Mouse (Mus musculus) naive thymus-derived CD4-positive, alpha-beta T cell, adult 2 months (primary cell): Measurements from ENCODE around the gene Zfp1.

Source experiments
- DNase-seq: peaks from one replicate; pipeline ENCODE4 v3.0.0-alpha.2; 2011; ENCODE audit warnings: low read depth

Zfp1 gene

GRCm38 (mm10) chr8:111676237-111676636, 33.0 kb downstream of the Zfp1 start:
- peak; percentile 59 for DNase-seq

- peak; percentile 79 for DNase-seq
These were observed 34.9 kb downstream of the Zfp1 start for GRCm38 (mm10) chr8:111678111-111678510.

GRCm38 (mm10) chr8:111678848-111679247, 35.6 kb downstream of the Zfp1 start:
- no peak for DNase-seq

- no peak for DNase-seq
These were observed 37.3 kb downstream of the Zfp1 start for GRCm38 (mm10) chr8:111680423-111681028.

GRCm38 (mm10) chr8:111681153-111681552, 38.0 kb downstream of the Zfp1 start:
- no peak for DNase-seq

- DNase-seq, result no peak
These were observed 39.3 kb downstream of the Zfp1 start for GRCm38 (mm10) chr8:111682521-111682920.

- DNase-seq, result no peak
These were observed 43.7 kb downstream of the Zfp1 start for GRCm38 (mm10) chr8:111686881-111687280.

GRCm38 (mm10) chr8:111690960-111691445, 47.8 kb downstream of the Zfp1 start, which contains the start of gene Ctrb1:
Gene Ctrb1, minus strand, starts transcription at chr8:111691010.
- DNase-seq, result no peak

GRCm38 (mm10) chr8:111693261-111693741, 50.1 kb downstream of the Zfp1 start:
- DNase-seq, result no peak

GRCm38 (mm10) chr8:111695441-111695840, 52.2 kb downstream of the Zfp1 start:
- no peak for DNase-seq

GRCm38 (mm10) chr8:111697655-111698054, 54.5 kb downstream of the Zfp1 start:
- no peak for DNase-seq

GRCm38 (mm10) chr8:111699035-111699434, 55.8 kb downstream of the Zfp1 start:
- no peak for DNase-seq

GRCm38 (mm10) chr8:111700201-111700600, 57.0 kb downstream of the Zfp1 start:
- no peak for DNase-seq

- no peak for DNase-seq
These were observed 57.5 kb downstream of the Zfp1 start for GRCm38 (mm10) chr8:111700740-111701139.

- DNase-seq, result no peak
These were observed 58.2 kb downstream of the Zfp1 start for GRCm38 (mm10) chr8:111701380-111701779.

- no peak for DNase-seq
These were observed 61.4 kb downstream of the Zfp1 start for GRCm38 (mm10) chr8:111704585-111704984.

GRCm38 (mm10) chr8:111705222-111705621, 62.0 kb downstream of the Zfp1 start:
- no peak for DNase-seq

GRCm38 (mm10) chr8:111705699-111706098, 62.5 kb downstream of the Zfp1 start:
- DNase-seq, result no peak

GRCm38 (mm10) chr8:111708265-111708664, 65.1 kb downstream of the Zfp1 start:
- no peak for DNase-seq

GRCm38 (mm10) chr8:111709223-111709622, 66.0 kb downstream of the Zfp1 start:
- no peak for DNase-seq

GRCm38 (mm10) chr8:111710777-111711485, 67.7 kb downstream of the Zfp1 start:
- DNase-seq, result no peak

GRCm38 (mm10) chr8:111712135-111712534, 68.9 kb downstream of the Zfp1 start:
- no peak for DNase-seq

- DNase-seq, result peak; percentile 68
These were observed 69.4 kb downstream of the Zfp1 start for GRCm38 (mm10) chr8:111712588-111712987.
